Comparison of ENCODE assay signal across 17 mouse cellular contexts in genomic region chr17:27934136-27934910, GRCm38 (mm10). TPM values are rescaled to one million over a fixed set of nuclear protein-coding genes. Genes with fewer than 3 reads are reported as not detected.
A peak's percentile ranks its signal among the peaks of the same experiment; 100 is the strongest.
DNase-seq lines count a peak whose midpoint lies in the region; ATAC-seq and TF ChIP-seq lines count a peak whose summit lies in the region.
"Had no signal": no experiment of that assay in that cellular context is flagged by ENCODE, and none has a peak within 500 bp of the region (broad histone marks: within the 10 kb centered on the region; RNA-seq: fewer than 3 reads in every experiment).

No protein-coding gene starts in this region.

- peak overlapping the region; percentile 69 for H3K27ac ChIP-seq in gastrocnemius, adult 2 months
- peak overlapping the region; percentile 63 for H3K27ac ChIP-seq in lung, embryonic 14.5 days (ENCODE audit: low read depth)
- peak overlapping the region; percentile 68 for H3K27ac ChIP-seq in embryonic facial prominence, embryonic 13.5 days
- H3K27ac ChIP-seq in stomach, embryonic 16.5 days (ENCODE audit: low read length) = peak overlapping the region; percentile 68
- no peak overlapping the region for H3K27ac ChIP-seq in hindbrain, embryonic 13.5 days
- H3K27ac ChIP-seq: forebrain, embryonic 13.5 days; hindbrain, postnatal 0 days; liver, embryonic 14.5 days had no signal

- WGBS in lung, embryonic 14.5 days = 69% methylated on average over 10 of the region's 10 CpGs
- 67% methylated on average over 10 of the region's 10 CpGs for WGBS in embryonic facial prominence, embryonic 13.5 days
- WGBS in stomach, embryonic 16.5 days = 73% methylated on average over 10 of the region's 10 CpGs
- 93% methylated on average over 10 of the region's 10 CpGs for WGBS in hindbrain, embryonic 13.5 days

- ATAC-seq in lung, embryonic 14.5 days (ENCODE audit: insufficient read depth) = no peak
- ATAC-seq in embryonic facial prominence, embryonic 13.5 days (ENCODE audit: insufficient number of reproducible peaks, insufficient read depth, low FRiP score, low TSS enrichment, low read depth) = no peak
- ATAC-seq in stomach, embryonic 16.5 days (ENCODE audit: insufficient read depth, low FRiP score) = no peak
- ATAC-seq in hindbrain, embryonic 13.5 days (ENCODE audit: low FRiP score) = no peak
- ATAC-seq: forebrain, embryonic 13.5 days; hindbrain, postnatal 0 days had no signal

- no peaks in the 10 kb centered on the region for H3K36me3 ChIP-seq in lung, embryonic 14.5 days (ENCODE audit: insufficient read depth)
- H3K36me3 ChIP-seq in embryonic facial prominence, embryonic 13.5 days = no peaks in the 10 kb centered on the region
- no peaks in the 10 kb centered on the region for H3K36me3 ChIP-seq in stomach, embryonic 16.5 days (ENCODE audit: control insufficient read depth, insufficient read depth, low read length)
- H3K36me3 ChIP-seq in hindbrain, embryonic 13.5 days = no peaks in the 10 kb centered on the region

- no peaks in the 10 kb centered on the region for H3K27me3 ChIP-seq in lung, embryonic 14.5 days (ENCODE audit: insufficient read depth, low read length)
- H3K27me3 ChIP-seq in embryonic facial prominence, embryonic 13.5 days = no peaks in the 10 kb centered on the region
- H3K27me3 ChIP-seq in stomach, embryonic 16.5 days (ENCODE audit: control insufficient read depth, insufficient read depth, low read length) = no peaks in the 10 kb centered on the region
- no peaks in the 10 kb centered on the region for H3K27me3 ChIP-seq in hindbrain, embryonic 13.5 days
- H3K27me3 ChIP-seq: forebrain, embryonic 13.5 days; megakaryocyte, embryonic 14.5 days had no signal

- no peak overlapping the region for H3K4me2 ChIP-seq in lung, embryonic 14.5 days
- H3K4me2 ChIP-seq in embryonic facial prominence, embryonic 13.5 days = no peak overlapping the region
- H3K4me2 ChIP-seq in stomach, embryonic 16.5 days (ENCODE audit: low read depth, low read length) = no peak overlapping the region
- H3K4me2 ChIP-seq in hindbrain, embryonic 13.5 days = no peak overlapping the region
- H3K4me2 ChIP-seq: forebrain, embryonic 13.5 days had no signal

- no peaks in the 10 kb centered on the region for H3K9me3 ChIP-seq in lung, embryonic 14.5 days (ENCODE audit: low read depth, low read length)
- no peaks in the 10 kb centered on the region for H3K9me3 ChIP-seq in embryonic facial prominence, embryonic 13.5 days
- no peaks in the 10 kb centered on the region for H3K9me3 ChIP-seq in stomach, embryonic 16.5 days (replicated peaks; ENCODE audit: control insufficient read depth, low read length)
- H3K9me3 ChIP-seq in hindbrain, embryonic 13.5 days = no peaks in the 10 kb centered on the region
- H3K9me3 ChIP-seq: forebrain, embryonic 13.5 days had no signal

- no peak for DNase-seq in gastrocnemius, adult 2 months
- no peak for DNase-seq in gastrocnemius, adult 18-20 months (ENCODE audit: low spot score)
- peak; percentile 57 for DNase-seq in lung, embryonic 14.5 days
- DNase-seq in lung, postnatal 10 days = no peak
- DNase-seq in left cerebral cortex, adult 8-10 months (ENCODE audit: low spot score in 2 of 2) = no peak
- DNase-seq: cerebellum, adult 18-20 months; kidney, postnatal 14 days; layer of hippocampus, adult 9-11 months; right cerebral cortex, postnatal 14 days; thymus, postnatal 14 days had no signal

- intact Hi-C loops in gastrocnemius, adult 2 months (cut with DNase I) = no loop called here

- H3K4me1 ChIP-seq in lung, embryonic 14.5 days (ENCODE audit: insufficient read depth) = peaks cover 21% of the 10 kb centered on the region
- peaks cover 33% of the 10 kb centered on the region for H3K4me1 ChIP-seq in embryonic facial prominence, embryonic 13.5 days
- peaks cover 45% of the 10 kb centered on the region for H3K4me1 ChIP-seq in stomach, embryonic 16.5 days (ENCODE audit: control insufficient read depth, insufficient read depth, low read length)
- H3K4me1 ChIP-seq in hindbrain, embryonic 13.5 days (replicated peaks) = peaks cover 25% of the 10 kb centered on the region

- TF ChIP-seq CTCF in gastrocnemius, adult 2 months (IDR thresholded peaks at IDR 0.05) = no peak
- no peak for TF ChIP-seq CTCF in lung, embryonic 14.5 days (IDR thresholded peaks at IDR 0.05; ENCODE audit: low read depth)

- H3K4me3 ChIP-seq in gastrocnemius, adult 2 months = no peak overlapping the region
- H3K4me3 ChIP-seq in lung, embryonic 14.5 days (ENCODE audit: low read depth, low read length) = no peak overlapping the region
- no peak overlapping the region for H3K4me3 ChIP-seq in embryonic facial prominence, embryonic 13.5 days
- H3K4me3 ChIP-seq in stomach, embryonic 16.5 days (replicated peaks; ENCODE audit: low read length) = no peak overlapping the region
- H3K4me3 ChIP-seq in hindbrain, embryonic 13.5 days = no peak overlapping the region
- H3K4me3 ChIP-seq: forebrain, embryonic 13.5 days; megakaryocyte, embryonic 14.5 days had no signal

- no peak overlapping the region for H3K9ac ChIP-seq in lung, embryonic 14.5 days
- H3K9ac ChIP-seq in embryonic facial prominence, embryonic 13.5 days = no peak overlapping the region
- no peak overlapping the region for H3K9ac ChIP-seq in stomach, embryonic 16.5 days (ENCODE audit: low read length)
- no peak overlapping the region for H3K9ac ChIP-seq in hindbrain, embryonic 13.5 days
- H3K9ac ChIP-seq: forebrain, embryonic 13.5 days; liver, embryonic 14.5 days had no signal

RNA-seq across cellular contexts. Expression of gene Taf11, which starts 24.7 kb away (rescaled TPM):
- 10 to 100 TPM; 14.0 to 19.1 TPM for total RNA-seq in gastrocnemius, adult 2 months (2021)
- total RNA-seq in gastrocnemius, adult 18-20 months (2021) = 10 to 100 TPM; 16.8 to 17.4 TPM
- 68.4 and 68.5 TPM in 2 replicates for polyA plus RNA-seq in lung, embryonic 14.5 days (2014; fragmentation: Nextera tagmentation; extraction: Ambion mirVana)
- polyA plus RNA-seq in embryonic facial prominence, embryonic 13.5 days (2015; fragmentation: Nextera tagmentation; extraction: Ambion mirVana) = 89.6 and 90.4 TPM in 2 replicates
- polyA plus RNA-seq in stomach, embryonic 16.5 days (2015; fragmentation: Nextera tagmentation; extraction: Ambion mirVana) = 50.9 and 57.8 TPM in 2 replicates
- 10 to 100 TPM; 40.6 to 47.8 (median 46.2) TPM for total RNA-seq in left cerebral cortex, adult 8-10 months (2022)
- 68.4 and 76.1 TPM in 2 replicates for polyA plus RNA-seq in hindbrain, embryonic 13.5 days (2015; fragmentation: Nextera tagmentation; extraction: Ambion mirVana)

RNA-seq across cellular contexts. Expression of gene Anks1, which starts 25.2 kb away (rescaled TPM):
- 10 to 100 TPM in 1 of 2 experiments, 1 to 10 TPM in 1; 8.8 to 23.4 TPM for total RNA-seq in gastrocnemius, adult 2 months (2021)
- 10 to 100 TPM; 10.2 to 11.0 TPM for total RNA-seq in gastrocnemius, adult 18-20 months (2021)
- 18.7 and 19.4 TPM in 2 replicates for polyA plus RNA-seq in lung, embryonic 14.5 days (2014; fragmentation: Nextera tagmentation; extraction: Ambion mirVana)
- polyA plus RNA-seq in embryonic facial prominence, embryonic 13.5 days (2015; fragmentation: Nextera tagmentation; extraction: Ambion mirVana) = 13.3 and 13.4 TPM in 2 replicates
- 14.5 and 15.3 TPM in 2 replicates for polyA plus RNA-seq in stomach, embryonic 16.5 days (2015; fragmentation: Nextera tagmentation; extraction: Ambion mirVana)
- 10 to 100 TPM; 36.3 to 39.2 (median 38.0) TPM for total RNA-seq in left cerebral cortex, adult 8-10 months (2022)
- 58.6 and 75.2 TPM in 2 replicates for polyA plus RNA-seq in hindbrain, embryonic 13.5 days (2015; fragmentation: Nextera tagmentation; extraction: Ambion mirVana)
